Mouse (Mus musculus): ENCODE results near the gene Timd2.
"Not testable (repeated sequence)": the region's sequence is repeated elsewhere in the genome, so short reads cannot be mapped to it uniquely, and the experiment has no call there.

Timd2 gene

DNA sequence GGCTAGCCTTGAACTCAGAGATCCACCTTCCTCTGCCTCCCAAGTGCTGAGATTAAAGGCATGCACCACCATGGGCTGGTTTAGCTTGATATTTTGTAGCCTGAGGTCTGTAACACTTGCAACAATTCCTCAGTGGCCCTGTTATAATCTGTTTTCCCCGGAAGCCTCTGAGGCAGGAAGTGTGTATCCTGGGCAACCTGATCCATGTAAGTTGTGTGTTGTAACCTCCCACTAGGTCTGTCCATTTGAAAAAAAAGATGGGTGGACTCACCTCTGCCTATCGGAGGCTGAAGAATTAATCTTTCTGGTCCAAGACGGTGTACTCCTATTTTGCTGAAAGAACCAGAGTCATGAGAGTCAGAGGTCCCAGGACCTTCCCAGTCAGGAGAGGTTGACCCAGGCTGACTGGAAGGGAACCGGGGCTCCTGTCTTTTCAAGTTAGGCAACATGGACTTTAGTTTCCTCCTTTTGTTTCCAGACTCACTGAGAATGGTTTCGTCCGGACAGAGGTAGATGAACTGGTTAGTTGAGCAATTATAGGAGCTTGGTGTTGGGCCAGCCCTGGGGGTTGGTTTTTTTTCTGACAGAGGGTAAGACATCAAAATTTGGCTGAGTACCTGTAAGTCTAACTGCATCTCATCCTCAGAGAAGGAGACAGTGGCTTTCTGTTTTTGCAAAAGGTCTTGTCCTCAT is at the start of gene Timd2:
Gene Timd2, minus strand, starts transcription at position 398 of the 693 bp plus-strand sequence.
- no peak for DNase-seq (ENCODE audit: low spot score)

DNA sequence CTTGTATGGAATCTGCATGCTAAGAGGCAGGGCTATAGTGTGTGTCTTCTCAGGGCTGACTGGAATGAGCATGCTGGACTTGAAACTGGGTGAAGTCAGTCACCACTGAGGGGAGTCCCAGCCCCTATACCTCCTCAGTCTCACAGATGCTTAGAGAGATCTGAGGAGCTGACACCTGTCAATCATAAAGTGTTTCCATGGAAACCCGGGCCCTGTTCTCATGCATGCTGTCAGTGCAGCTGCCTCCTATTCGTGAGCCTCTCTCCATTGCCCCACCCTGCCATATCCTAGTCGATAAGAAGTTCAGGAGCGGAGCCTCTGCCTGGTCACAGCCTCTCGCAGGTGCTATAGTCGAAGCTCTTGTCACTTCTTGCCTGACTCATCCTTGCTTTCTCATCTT is 48.9 kb upstream of the Timd2 start:
- DNase-seq (ENCODE audit: low spot score): not testable (repeated sequence)

- DNase-seq (ENCODE audit: low spot score): no peak
Measured at GRCm38 (mm10) chr11:46754669-46755068, 47.8 kb upstream of the Timd2 start.

- no peak for DNase-seq (ENCODE audit: low spot score)
Measured at GRCm38 (mm10) chr11:46753662-46754061, 46.8 kb upstream of the Timd2 start.

DNA sequence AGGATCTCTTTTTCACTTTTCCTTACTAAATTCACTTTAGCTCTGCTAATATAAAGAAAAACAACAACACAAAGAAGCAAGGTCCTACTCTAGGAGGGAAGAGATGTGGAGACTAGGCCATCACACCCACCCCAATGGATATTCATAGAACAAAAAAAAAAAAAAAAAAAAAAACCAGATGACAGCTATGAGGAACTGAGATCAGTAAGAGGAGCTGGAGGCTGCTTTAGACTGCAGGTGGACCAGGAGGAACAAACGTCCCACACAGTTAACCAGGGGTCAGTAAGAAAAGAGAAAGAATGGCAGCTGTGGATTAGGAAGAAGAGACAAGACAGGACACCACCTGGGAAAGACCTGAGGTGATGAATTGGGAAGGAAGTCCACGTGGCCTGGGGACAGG is 41.1 kb upstream of the Timd2 start:
- DNase-seq (ENCODE audit: low spot score): no peak

DNA sequence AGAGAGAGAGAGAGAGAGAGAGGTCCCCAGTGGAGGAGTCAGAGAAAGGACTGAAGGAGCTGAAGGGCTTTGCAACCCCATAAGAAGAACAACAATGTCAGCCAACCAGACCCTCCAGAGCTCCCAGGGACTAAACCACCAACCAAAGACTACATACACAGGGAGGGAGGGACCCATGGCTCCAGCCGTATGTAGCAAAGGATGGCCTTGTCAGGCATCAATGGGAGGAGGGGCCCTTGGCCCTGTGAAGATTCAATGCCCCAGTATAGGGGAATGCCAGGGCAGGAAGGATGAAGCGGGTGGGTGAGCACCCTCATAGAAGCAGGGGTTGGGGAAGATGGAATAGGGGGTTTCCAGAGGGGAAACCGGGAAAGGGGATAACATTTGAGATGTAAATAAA is 34.9 kb upstream of the Timd2 start:
- DNase-seq (ENCODE audit: low spot score): no peak

- DNase-seq (ENCODE audit: low spot score): no peak
Measured at GRCm38 (mm10) chr11:46740886-46741285, 34.0 kb upstream of the Timd2 start.

- no peak for DNase-seq (ENCODE audit: low spot score)
Measured at GRCm38 (mm10) chr11:46739501-46739900, 32.6 kb upstream of the Timd2 start.

DNA sequence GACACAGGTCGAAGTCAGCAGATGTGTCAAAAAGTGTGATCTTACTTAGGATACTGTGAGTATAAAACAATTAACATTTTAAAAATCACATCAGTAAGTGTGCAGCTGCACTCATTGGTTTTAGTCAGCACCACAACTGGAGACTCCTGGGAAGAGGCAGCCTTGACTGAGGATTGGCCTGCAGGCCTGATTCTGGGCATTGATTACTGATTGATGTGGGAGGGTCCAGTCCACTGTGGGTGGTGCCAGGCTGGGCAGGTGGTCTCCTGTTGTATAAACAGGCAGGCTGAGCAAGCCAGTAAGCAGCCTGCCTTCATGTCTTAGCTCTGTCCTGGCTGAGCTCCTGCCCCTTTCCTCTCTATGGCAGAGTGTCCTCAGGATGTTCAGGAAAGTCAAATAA is 28.2 kb upstream of the Timd2 start, which contains the start of gene Havcr1:
Gene Havcr1, plus strand, starts transcription at position 5 of the 400 bp plus-strand sequence.
- DNase-seq (ENCODE audit: low spot score): not testable (repeated sequence)

DNA sequence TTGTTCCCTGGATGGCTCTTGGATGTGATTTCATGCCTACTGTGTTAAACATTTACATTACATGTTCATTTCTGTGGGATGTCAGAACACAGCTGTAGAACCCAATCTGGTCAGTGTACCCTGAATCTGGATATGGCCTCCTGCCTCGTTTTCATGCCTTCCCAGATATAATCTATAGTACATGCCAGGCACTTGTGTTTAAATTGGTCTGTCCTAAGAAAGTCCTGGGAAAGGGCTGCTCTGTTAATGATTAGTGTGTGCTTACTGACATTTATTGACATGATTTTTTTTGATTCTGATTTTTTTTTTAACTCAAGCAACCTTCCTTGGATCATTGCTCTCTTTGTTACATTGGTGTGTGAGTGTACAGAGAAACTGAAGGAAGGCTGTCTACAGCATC is 27.8 kb upstream of the Timd2 start:
- DNase-seq (ENCODE audit: low spot score): no peak

DNA sequence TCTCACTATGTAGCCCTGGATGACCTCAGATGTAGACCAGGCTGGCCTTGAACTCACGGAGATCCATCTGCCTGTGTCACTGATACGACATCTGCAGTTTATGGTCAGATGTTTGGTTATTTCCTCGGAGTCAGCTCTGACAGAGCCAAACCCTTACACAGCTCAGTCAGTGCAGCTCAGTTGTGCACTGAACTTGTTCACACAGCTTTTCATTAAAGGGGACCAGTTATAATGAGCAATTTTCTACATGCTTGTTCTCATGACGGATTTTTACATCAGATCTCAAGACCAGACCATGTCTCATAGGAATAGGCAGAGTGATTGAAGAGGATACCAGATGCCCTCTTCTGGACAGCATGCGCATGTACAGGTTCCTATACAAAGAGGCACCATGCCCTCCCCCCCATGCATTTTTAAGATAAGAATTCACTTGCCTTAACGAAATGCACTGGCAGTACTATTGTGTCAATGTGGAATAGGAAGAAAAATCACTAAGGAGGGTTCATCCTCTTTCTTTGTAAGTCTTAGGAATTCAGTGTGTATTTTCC is 26.5 kb upstream of the Timd2 start:
- DNase-seq (ENCODE audit: low spot score): no peak

DNA sequence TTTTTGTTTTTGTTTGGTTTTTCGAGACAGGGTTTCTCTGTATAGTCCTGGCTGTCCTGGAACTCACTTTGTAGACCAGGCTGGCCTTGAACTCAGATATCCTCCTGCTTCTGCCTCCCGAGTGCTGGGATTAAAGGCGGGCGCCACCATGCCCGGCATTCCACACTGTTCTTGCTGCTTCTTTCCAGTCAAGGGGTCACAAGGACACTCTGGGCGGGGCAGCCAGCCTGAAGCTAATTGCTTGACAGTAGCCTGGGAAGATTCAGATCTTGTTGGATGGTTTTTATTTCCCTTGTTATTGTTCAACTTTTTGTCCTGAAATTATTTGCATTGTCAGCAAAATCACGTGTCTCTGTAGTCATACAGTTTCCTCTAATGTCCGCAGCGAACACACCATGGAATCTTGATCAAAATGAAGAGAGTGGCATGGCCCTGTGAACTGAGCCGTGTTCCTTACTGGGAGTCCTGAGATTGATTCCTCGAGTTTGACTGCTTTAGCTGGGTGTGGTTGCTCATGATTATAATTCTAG is 24.7 kb upstream of the Timd2 start:
- DNase-seq (ENCODE audit: low spot score): no peak

GRCm38 (mm10) chr11:46698830-46699229 is 8.0 kb downstream of the Timd2 start:
- DNase-seq (ENCODE audit: low spot score): no peak

GRCm38 (mm10) chr11:46698278-46698655 is 8.6 kb downstream of the Timd2 start:
- no peak for DNase-seq (ENCODE audit: low spot score)

DNA sequence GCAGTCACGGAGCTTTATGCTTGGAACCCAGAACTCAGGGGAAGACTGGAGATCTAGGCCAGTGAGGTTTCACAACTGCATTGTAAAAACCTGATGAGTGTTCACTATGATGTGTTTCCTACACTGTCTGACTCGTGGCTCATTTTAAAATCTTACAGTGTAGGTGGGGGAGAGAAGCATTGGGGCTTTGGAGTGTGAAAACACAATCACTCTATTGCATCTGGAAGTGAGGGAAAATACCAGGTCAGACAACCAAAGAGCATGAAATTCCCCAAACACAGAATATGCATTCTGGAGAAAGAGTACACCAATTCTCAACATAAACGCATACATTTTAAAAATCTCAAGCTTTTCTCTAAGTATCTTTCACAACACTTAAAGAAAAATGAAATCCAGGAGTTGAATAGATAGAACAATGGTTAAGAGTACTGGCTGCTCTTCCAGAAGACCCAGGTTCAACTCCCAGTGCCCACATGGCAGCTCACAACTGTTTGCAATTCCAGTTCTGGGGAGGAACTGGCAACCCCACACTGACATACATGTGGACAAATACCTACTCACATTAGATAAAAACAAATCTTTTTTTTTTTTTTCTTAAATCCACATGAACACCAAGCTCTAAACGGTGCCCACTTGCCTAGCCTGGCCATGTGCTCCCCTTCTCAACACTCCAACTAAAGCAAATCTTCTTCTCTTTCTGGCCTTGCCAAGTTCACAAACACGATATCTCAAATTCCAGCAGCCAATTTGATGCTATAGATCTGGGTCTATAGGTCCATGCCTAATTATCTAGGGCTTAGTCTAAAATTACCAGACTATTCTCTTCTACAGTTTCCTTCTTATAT is 9.2 kb downstream of the Timd2 start:
- DNase-seq (ENCODE audit: low spot score): no peak

GRCm38 (mm10) chr11:46695849-46696248 is 11.0 kb downstream of the Timd2 start:
- DNase-seq (ENCODE audit: low spot score): not testable (repeated sequence)

GRCm38 (mm10) chr11:46690136-46690535 is 16.7 kb downstream of the Timd2 start:
- DNase-seq (ENCODE audit: low spot score): no peak

DNA sequence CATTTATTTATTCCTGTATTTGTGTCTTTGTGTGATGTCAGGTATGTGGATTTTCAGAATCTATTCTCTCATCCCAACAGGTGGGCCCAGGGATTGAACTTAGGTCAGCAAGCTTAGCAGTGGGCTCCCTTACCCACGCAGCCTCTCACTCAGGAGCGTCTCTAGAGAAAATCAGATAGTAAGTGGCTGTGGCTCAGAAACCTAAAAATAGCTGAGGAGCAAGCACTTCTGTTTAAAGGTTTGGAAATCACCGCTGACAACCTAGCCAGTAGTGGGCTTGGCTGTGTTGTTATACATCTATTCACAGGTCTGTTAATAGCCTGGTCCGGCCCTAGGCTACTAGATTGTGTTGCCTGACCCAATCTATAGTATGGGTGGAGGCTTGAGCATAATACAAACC is 23.1 kb downstream of the Timd2 start:
- DNase-seq (ENCODE audit: low spot score): no peak

DNA sequence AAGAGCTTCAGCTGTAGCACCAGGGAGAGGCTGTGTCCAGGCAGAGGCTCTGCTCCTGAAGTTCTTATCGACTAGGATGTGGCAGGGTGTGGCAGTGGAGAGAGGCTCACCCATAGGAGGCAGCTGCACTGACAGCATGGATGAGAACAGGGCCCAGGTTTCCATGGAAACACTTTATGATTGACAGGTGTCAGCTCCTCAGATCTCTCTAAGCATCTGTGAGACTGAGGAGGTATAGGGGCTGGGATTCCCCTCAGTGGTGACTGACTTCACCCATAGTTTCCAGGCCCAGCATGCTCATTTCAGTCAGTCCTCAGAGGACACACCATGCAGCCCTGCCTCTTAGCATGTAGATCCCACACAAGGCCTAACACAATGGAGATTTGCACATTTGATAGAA is 24.0 kb downstream of the Timd2 start:
- DNase-seq (ENCODE audit: low spot score): no peak

- DNase-seq (ENCODE audit: low spot score): no peak
Measured at GRCm38 (mm10) chr11:46667938-46668337, 38.9 kb downstream of the Timd2 start.

GRCm38 (mm10) chr11:46667105-46667504 is 39.8 kb downstream of the Timd2 start:
- no peak for DNase-seq (ENCODE audit: low spot score)

GRCm38 (mm10) chr11:46665599-46666522 is 41.0 kb downstream of the Timd2 start:
- no peak for DNase-seq (ENCODE audit: low spot score)
